Mouse (Mus musculus) spleen, adult 2 months (tissue): ENCODE results near the gene A830005F24Rik.

ENCODE experiments used
- CTCF ChIP-seq: fragments of 200-500 bp; IDR thresholded peaks from 2 replicates; pipeline ENCODE4 v1.5.1; 2011; ENCODE audit warnings: mild to moderate bottlenecking, inconsistent platforms; ENCODE audit not compliant: insufficient read depth, insufficient read length, insufficient replicate concordance; ENCODE audit errors: extremely low read depth
- POLR2A ChIP-seq: fragments of 200-500 bp; IDR thresholded peaks from 2 replicates; pipeline ENCODE4 v1.6.1; 2011; ENCODE audit warnings: low read depth, low read length, inconsistent platforms

- TF ChIP-seq CTCF (no peak), POLR2A (no peak)
Measured at GRCm38 (mm10) chr13:48468656-48469180, 44.7 kb upstream of the A830005F24Rik start.
